Mouse (Mus musculus) cerebellum, adult 8-10 months (tissue): ENCODE data around the gene Pappa.

Experiments
- DNase-seq: peaks from one replicate; pipeline ENCODE4 v3.0.0; 2022

The Pappa gene

DNA sequence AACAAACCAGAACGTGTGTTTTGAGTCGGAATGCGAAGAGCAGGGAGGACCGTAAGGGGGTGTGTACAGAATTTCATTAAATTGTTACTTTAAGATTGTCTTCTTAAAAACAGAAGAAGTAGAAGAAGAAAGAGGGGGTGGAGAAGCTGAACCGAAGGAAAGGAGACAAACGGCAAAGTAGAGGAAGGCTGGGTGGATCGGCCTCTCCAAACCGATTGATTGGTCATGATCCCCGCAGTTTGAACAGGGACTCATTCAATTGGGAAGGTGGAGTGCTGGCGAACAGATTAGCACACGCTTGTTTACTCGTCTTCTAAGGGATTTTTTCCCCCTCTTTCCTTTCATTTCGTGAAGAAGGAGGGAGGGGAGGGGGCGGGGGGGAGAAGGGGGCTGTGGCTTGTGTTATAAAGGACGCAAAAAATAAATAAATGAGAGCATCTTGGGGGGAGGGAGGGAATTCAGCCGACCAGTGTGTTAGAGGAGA, at the start of gene Pappa:
Gene Pappa (plus strand): TSS at position 434 of the 484 bp plus-strand sequence.
- peak; percentile 20 for DNase-seq

- peak; percentile 40 for DNase-seq
These were observed 45.9 kb upstream of the Pappa start for GRCm38 (mm10) chr4:65077906-65078615.

GRCm38 (mm10) chr4:65086864-65087263, 37.1 kb upstream of the Pappa start:
- DNase-seq = no peak

- DNase-seq = no peak
These were observed 36.4 kb upstream of the Pappa start for GRCm38 (mm10) chr4:65087592-65087991.

- no peak for DNase-seq
These were observed 31.8 kb upstream of the Pappa start for GRCm38 (mm10) chr4:65092191-65092590.

GRCm38 (mm10) chr4:65120329-65120728, 3.6 kb upstream of the Pappa start:
- DNase-seq = no peak

DNA sequence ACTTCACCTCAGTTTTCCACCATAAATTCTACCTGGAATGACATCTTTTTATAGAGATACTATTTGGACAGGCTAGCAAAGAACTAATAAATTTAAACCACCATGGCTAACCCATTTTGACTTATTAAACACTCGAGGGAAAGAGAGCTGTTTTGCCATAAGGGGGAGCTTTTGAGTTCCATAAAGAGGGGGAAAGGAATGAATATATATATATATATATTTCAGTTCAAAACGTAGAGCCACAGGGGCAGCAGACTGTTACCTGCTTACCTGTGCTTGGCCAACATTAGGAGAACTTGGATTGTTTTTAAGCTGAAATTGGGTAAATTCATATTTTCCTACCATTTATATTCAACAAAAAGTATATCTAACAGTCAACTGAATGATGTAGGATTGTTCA, 1.1 kb upstream of the Pappa start:
- DNase-seq = peak; percentile 25

DNA sequence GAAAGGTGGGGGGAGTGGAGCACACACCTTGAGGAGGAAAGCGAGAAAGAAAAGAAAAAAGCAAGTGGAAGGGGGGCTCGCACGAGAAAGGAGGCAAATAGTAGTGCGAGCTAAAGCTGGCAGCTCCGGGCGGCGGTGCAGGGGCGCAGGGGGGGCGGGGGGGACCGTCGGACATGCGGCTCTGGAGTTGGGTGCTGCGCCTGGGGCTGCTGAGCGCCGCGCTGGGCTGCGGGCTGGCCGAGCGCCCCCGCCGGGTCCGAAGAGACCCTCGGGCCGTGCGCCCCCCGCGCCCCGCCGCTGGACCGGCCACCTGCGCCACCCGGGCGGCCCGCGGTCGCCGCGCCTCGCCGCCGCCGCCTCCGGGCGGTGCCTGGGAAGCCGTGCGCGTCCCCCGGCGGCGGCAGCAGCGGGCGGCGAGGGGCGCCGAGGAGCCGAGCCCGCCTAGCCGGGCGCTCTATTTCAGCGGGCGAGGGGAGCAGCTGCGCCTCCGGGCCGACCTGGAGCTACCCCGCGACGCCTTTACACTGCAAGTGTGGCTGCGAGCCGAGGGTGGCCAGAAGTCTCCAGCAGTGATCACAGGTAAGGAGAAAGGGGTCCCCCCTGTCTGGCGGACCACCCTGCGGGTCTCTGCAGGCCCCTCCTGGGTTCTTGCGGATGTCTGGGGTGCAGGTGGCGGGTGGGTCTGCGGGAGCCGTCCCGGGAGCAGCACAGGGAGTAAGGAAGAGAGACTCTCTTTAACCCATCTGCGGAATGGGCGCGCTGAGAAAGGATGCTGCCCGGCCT, 586 bp downstream of the Pappa start:
- DNase-seq = no peak

- peak; percentile 61 for DNase-seq
These were observed 1.7 kb downstream of the Pappa start for GRCm38 (mm10) chr4:65125341-65126332.

GRCm38 (mm10) chr4:65126451-65127290, 2.7 kb downstream of the Pappa start:
- DNase-seq = peak; percentile 48

DNA sequence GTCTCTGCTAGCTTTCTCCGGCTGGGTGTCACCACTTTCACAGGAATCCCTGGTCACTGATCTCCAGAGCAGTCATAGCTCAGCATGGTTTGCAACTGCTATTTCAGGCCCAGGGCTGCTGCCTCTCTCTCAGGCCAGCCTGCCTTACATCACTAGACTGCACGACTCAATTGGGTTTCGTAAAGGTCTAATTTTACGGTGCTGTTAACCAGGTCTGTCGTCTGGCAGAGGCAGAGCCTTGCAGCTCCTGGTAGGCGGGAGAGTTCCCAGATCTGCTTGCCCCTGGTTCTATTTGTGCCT, 3.3 kb downstream of the Pappa start:
- peak; percentile 63 for DNase-seq

DNA sequence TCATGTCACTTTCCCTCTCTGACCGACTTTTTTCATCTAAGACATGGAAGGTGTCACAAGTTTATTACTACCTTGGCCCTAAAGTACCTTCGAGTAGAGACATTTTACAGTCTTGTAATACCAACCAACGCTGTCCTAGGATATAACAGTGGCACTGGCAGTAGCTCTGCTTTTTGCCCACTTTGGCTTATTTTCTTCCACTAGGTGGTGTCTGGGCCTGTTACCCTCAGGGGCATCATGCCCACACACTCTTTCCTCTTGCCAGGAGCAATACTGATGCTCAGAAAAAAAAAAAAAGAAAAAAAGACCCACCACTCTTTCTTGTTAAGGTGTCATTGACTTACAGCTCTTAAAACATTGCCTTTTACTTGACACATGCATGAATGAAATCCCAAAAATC, 8.7 kb downstream of the Pappa start:
- DNase-seq = no peak

DNA sequence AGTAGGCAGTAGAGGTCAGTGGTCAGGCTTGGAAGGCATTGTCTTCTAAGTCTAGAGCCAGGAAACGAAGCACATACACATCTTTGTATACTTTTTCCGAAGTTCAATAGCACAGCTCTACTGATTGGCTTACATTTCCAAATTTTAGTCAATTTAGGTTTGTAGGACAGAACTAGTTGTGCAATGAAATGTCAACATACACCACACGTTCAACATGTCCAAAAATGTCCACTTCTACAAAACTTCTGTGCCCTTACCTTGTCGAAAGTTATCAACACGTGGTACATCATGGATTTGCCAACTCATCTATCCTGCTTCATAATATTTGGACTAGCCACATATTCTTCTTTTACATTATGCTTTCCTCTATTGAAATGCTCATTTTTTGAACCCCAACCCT, 10.4 kb downstream of the Pappa start:
- DNase-seq = no peak

- DNase-seq = no peak
These were observed 11.1 kb downstream of the Pappa start for GRCm38 (mm10) chr4:65135109-65135508.

DNA sequence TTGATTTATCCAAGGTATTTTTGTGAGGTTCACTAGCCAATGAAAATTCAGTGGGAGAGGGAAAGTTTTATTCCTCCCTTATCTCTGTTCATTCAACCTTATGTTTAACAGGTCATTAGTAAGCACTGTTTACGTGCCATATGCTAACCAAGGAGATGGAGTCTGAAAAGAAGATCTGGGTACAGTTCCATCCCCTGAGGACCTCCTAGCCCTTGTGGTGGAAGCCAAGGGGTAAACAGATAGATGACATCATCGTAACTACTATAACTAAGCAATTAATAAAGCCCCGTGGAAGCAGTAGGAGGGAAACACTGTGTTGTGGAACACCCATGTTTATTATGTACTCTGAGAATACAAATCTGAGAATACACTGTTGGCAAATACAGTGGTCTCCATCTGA, 12.6 kb downstream of the Pappa start:
- DNase-seq = no peak

- no peak for DNase-seq
These were observed 23.0 kb downstream of the Pappa start for GRCm38 (mm10) chr4:65146936-65147335.

- DNase-seq = no peak
These were observed 29.6 kb downstream of the Pappa start for GRCm38 (mm10) chr4:65153601-65154000.

GRCm38 (mm10) chr4:65156231-65156630, 32.3 kb downstream of the Pappa start:
- DNase-seq = no peak

GRCm38 (mm10) chr4:65158651-65159050, 34.7 kb downstream of the Pappa start:
- peak; percentile 20 for DNase-seq

DNA sequence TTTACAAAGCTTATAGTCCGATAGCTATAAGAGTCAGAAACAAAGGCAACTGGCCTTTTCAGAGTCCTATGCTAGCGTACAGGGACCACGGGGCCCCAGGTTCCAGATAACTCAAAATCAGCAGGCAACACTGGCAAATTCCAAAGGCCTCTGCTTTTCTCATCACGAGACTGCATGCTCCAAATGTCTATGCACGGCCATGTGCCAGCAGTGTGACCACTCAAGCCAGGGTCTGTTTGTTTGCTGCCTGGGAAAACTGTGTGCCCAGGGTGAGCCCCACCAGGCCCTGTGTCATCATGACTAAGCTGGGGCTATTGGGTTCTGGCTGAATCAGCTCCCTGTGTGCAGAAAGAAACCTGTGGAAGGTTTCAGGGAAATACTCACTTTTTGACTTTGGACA, 35.5 kb downstream of the Pappa start:
- DNase-seq = peak; percentile 14

GRCm38 (mm10) chr4:65163698-65164097, 39.7 kb downstream of the Pappa start:
- DNase-seq = no peak

DNA sequence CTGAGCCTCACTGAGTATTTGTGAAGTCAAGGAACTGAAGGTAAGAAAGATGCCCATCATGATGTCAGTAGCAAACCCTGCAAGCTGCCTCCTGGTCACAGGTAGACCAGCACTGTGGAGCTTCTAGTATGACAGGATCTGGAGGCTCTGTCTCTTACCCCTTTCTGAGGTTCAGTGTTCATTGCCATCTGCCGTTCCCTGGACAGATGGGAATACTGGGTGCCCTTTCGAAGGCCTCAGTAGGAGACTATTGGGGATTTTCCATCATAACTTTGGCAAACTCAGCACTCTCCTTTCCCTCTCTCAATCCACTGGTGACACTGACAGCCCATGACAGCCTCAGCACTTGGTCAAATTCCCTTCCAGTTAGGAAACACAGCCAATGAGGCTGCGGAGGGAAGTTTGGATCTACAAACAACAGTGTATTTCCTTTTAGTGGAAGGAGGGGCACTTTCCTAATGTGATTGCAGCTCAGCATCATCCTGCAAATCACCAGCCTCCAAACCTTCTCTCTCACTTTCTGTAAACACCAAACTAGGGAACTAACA, 42.4 kb downstream of the Pappa start:
- peak; percentile 35 for DNase-seq
